Mouse (Mus musculus): ENCODE measurements around the gene Vmn2r76. TPM values are rescaled to one million over a fixed set of nuclear protein-coding genes. Genes with fewer than 3 reads are reported as not detected.
"Not testable (repeated sequence)": the region's sequence is repeated elsewhere in the genome, so short reads cannot be mapped to it uniquely, and the experiment has no call there.

Gene Vmn2r76
- not detected in 2 replicates for polyA plus RNA-seq (2014; fragmentation: Nextera tagmentation; extraction: Ambion mirVana)

GRCm38 (mm10) chr7:86246208-86246607 lies at the start of gene Vmn2r76:
Gene Vmn2r76, minus strand, starts transcription at chr7:86246308.
- ATAC-seq (ENCODE audit: insufficient number of reproducible peaks, insufficient read depth, low FRiP score, low read depth): no peak
- Histone ChIP-seq H3K36me3 (ENCODE audit: control insufficient read depth, insufficient read depth, low read length) (no peaks in the 10 kb centered on the region), H3K9me3 (ENCODE audit: control insufficient read depth, low read length) (no peaks in the 10 kb centered on the region), H3K27me3 (ENCODE audit: control insufficient read depth, insufficient read depth, low read length) (no peaks in the 10 kb centered on the region), H3K4me1 (ENCODE audit: control insufficient read depth in 2 of 2, insufficient read depth in 2 of 2, low read length in 2 of 2) (no peaks in the 10 kb centered on the region), H3K4me3 (ENCODE audit: control insufficient read depth in 1 of 2, insufficient read depth in 1 of 2, low read depth in 1 of 2, low read length in 2 of 2) (no peak within 1 kb of the TSS), H3K4me2 (ENCODE audit: low read length) (no peak within 1 kb of the TSS), H3K9ac (ENCODE audit: low read length) (no peak within 1 kb of the TSS), H3K27ac (replicated peaks in 1 of 2; ENCODE audit: control insufficient read depth in 1 of 2, insufficient read depth in 1 of 2, low read depth in 2 of 2, low read length in 2 of 2) (no peak within 1 kb of the TSS)
- 61% methylated on average over 1 of the region's 1 CpGs for WGBS

DNA sequence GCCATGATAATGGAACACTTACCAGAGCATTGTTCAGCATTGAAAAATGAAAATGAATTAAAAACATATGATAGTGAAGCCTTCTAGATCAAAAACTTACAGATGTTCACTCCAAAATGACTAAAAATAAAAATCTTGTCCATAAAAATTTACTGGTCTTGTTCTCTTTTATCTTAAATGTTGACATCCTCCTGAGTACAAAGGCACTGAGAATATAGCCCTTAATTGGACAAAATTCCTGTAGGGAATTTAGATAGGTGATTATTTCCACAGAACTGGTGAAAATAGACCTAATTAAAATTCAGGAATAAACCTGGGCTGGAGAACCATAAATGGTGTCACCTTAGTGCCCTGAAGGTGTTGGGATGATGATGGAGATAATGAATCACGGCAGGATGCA lies 31.0 kb upstream of the Vmn2r76 start, which contains the start of gene Olfr310:
TSS of gene Olfr310 (minus strand) at position 101 of the 400 bp plus-strand sequence.
- Histone ChIP-seq H3K4me3 (ENCODE audit: control insufficient read depth in 1 of 2, insufficient read depth in 1 of 2, low read depth in 1 of 2, low read length in 2 of 2) (no peak within 1 kb of the TSS), H3K27ac (replicated peaks in 1 of 2; ENCODE audit: control insufficient read depth in 1 of 2, insufficient read depth in 1 of 2, low read depth in 2 of 2, low read length in 2 of 2) (no peak within 1 kb of the TSS), H3K9ac (ENCODE audit: low read length) (no peak within 1 kb of the TSS), H3K9me3 (ENCODE audit: control insufficient read depth, low read length) (no peaks in the 10 kb centered on the region), H3K36me3 (ENCODE audit: control insufficient read depth, insufficient read depth, low read length) (no peaks in the 10 kb centered on the region), H3K4me1 (ENCODE audit: control insufficient read depth in 2 of 2, insufficient read depth in 2 of 2, low read length in 2 of 2) (no peaks in the 10 kb centered on the region), H3K27me3 (ENCODE audit: control insufficient read depth, insufficient read depth, low read length) (no peaks in the 10 kb centered on the region), H3K4me2 (ENCODE audit: low read length) (no peak within 1 kb of the TSS)
- 55% methylated on average over 1 of the region's 1 CpGs for WGBS
- no peak for ATAC-seq (ENCODE audit: insufficient number of reproducible peaks, insufficient read depth, low FRiP score, low read depth)

GRCm38 (mm10) chr7:86211345-86211744 lies 34.8 kb downstream of the Vmn2r76 start:
- no peak overlapping the region for H3K4me3 ChIP-seq (ENCODE audit: control insufficient read depth in 1 of 2, insufficient read depth in 1 of 2, low read depth in 1 of 2, low read length in 2 of 2)
- no peak overlapping the region for H3K9ac ChIP-seq (ENCODE audit: low read length)
- H3K36me3 ChIP-seq (ENCODE audit: control insufficient read depth, insufficient read depth, low read length): no peaks in the 10 kb centered on the region
- no peak overlapping the region for H3K4me2 ChIP-seq (ENCODE audit: low read length)
- no peak for ATAC-seq (ENCODE audit: insufficient number of reproducible peaks, insufficient read depth, low FRiP score, low read depth)
- no peaks in the 10 kb centered on the region for H3K27me3 ChIP-seq (ENCODE audit: control insufficient read depth, insufficient read depth, low read length)
- no peaks in the 10 kb centered on the region for H3K9me3 ChIP-seq (ENCODE audit: control insufficient read depth, low read length)
- H3K27ac ChIP-seq (replicated peaks in 1 of 2; ENCODE audit: control insufficient read depth in 1 of 2, insufficient read depth in 1 of 2, low read depth in 2 of 2, low read length in 2 of 2): no peak overlapping the region
- H3K4me1 ChIP-seq (ENCODE audit: control insufficient read depth in 2 of 2, insufficient read depth in 2 of 2, low read length in 2 of 2): no peaks in the 10 kb centered on the region

- 56% methylated on average over 1 of the region's 1 CpGs for WGBS
- not testable (repeated sequence) for H3K27ac ChIP-seq (replicated peaks in 1 of 2; ENCODE audit: control insufficient read depth in 1 of 2, insufficient read depth in 1 of 2, low read depth in 2 of 2, low read length in 2 of 2); ATAC-seq (ENCODE audit: insufficient number of reproducible peaks, insufficient read depth, low FRiP score, low read depth); H3K4me1 ChIP-seq (ENCODE audit: control insufficient read depth in 2 of 2, insufficient read depth in 2 of 2, low read length in 2 of 2); H3K9me3 ChIP-seq (ENCODE audit: control insufficient read depth, low read length); H3K36me3 ChIP-seq (ENCODE audit: control insufficient read depth, insufficient read depth, low read length); H3K4me2 ChIP-seq (ENCODE audit: low read length); H3K4me3 ChIP-seq (ENCODE audit: control insufficient read depth in 1 of 2, insufficient read depth in 1 of 2, low read depth in 1 of 2, low read length in 2 of 2); H3K9ac ChIP-seq (ENCODE audit: low read length); H3K27me3 ChIP-seq (ENCODE audit: control insufficient read depth, insufficient read depth, low read length)
These were observed 74.4 kb downstream of the Vmn2r76 start, which contains the start of gene Vmn2r75 for GRCm38 (mm10) chr7:86171678-86172077. Gene Vmn2r75, minus strand, starts transcription at chr7:86171778.

Other genes with a start within 250 kb of the Vmn2r76 start
- not detected in 2 replicates for gene Vmn2r75, start 74.5 kb downstream of the Vmn2r76 start, polyA plus RNA-seq (2014; fragmentation: Nextera tagmentation; extraction: Ambion mirVana)
- not detected in 2 replicates for gene Olfr310, start 30.9 kb upstream of the Vmn2r76 start, polyA plus RNA-seq (2014; fragmentation: Nextera tagmentation; extraction: Ambion mirVana)
- not detected in 2 replicates for gene Olfr309, start 67.4 kb upstream of the Vmn2r76 start, polyA plus RNA-seq (2014; fragmentation: Nextera tagmentation; extraction: Ambion mirVana)
- not detected in 2 replicates for gene Olfr308, start 79.3 kb upstream of the Vmn2r76 start, polyA plus RNA-seq (2014; fragmentation: Nextera tagmentation; extraction: Ambion mirVana)
- not detected in 2 replicates for gene Olfr307, start 91.3 kb upstream of the Vmn2r76 start, polyA plus RNA-seq (2014; fragmentation: Nextera tagmentation; extraction: Ambion mirVana)
- gene Olfr305, start 120.6 kb upstream of the Vmn2r76 start, polyA plus RNA-seq (2014; fragmentation: Nextera tagmentation; extraction: Ambion mirVana): not detected in 2 replicates
- gene Olfr304, start 140.3 kb upstream of the Vmn2r76 start, polyA plus RNA-seq (2014; fragmentation: Nextera tagmentation; extraction: Ambion mirVana): not detected in 2 replicates
- gene Olfr303, start 151.5 kb upstream of the Vmn2r76 start, polyA plus RNA-seq (2014; fragmentation: Nextera tagmentation; extraction: Ambion mirVana): not detected in 2 replicates
- not detected in 2 replicates for gene Olfr301, start 157.5 kb upstream of the Vmn2r76 start, polyA plus RNA-seq (2014; fragmentation: Nextera tagmentation; extraction: Ambion mirVana)
- not detected in 2 replicates for gene Olfr299, start 213.6 kb upstream of the Vmn2r76 start, polyA plus RNA-seq (2014; fragmentation: Nextera tagmentation; extraction: Ambion mirVana)
- gene Olfr298, start 246.2 kb upstream of the Vmn2r76 start, polyA plus RNA-seq (2014; fragmentation: Nextera tagmentation; extraction: Ambion mirVana): not detected in 2 replicates